Mouse (Mus musculus): ENCODE measurements around the gene Smarca2.

GRCm38 (mm10) chr19:26640556-26640955, 35.7 kb downstream of the Smarca2 start:
- TF ChIP-seq POLR2A (IDR thresholded peaks at IDR 0.05; ENCODE audit: insufficient read length, low read depth) (no peak), REST (IDR thresholded peaks at IDR 0.05; ENCODE audit: insufficient read depth, insufficient read length) (no peak)

Data from myocyte (in vitro differentiated cells).